Mouse (Mus musculus) forebrain, embryonic 13.5 days (tissue): ENCODE measurements at regions not wholly inside any gene's neighbourhood (a gene's known extent, or its start where the extent isn't known, plus 50 kb on each side); places are given as distances from the start of the nearest gene placed in this dataset.
A peak's percentile ranks its signal among the peaks of the same experiment; 100 is the strongest.
"Not testable (repeated sequence)": the region's sequence is repeated elsewhere in the genome, so short reads cannot be mapped to it uniquely, and the experiment has no call there.

Source experiments
- ATAC-seq: fragments of 200-750 bp; cut with Nextera tagmentation; 2 replicates; pipeline ENCODE4 v1.8.0; 2017
- H3K27ac ChIP-seq: fragments of 300-500 bp; sonication (generic); 2 replicates; pipeline ENCODE4 v1.5.1; 2015; ENCODE audit warnings: inconsistent platforms, mild to moderate bottlenecking, moderate library complexity
- H3K27me3 ChIP-seq: fragments of 300-500 bp; sonication (generic); 2 replicates; pipeline ENCODE4 v1.6.1; 2015; ENCODE audit warnings: mild to moderate bottlenecking, inconsistent platforms
- H3K36me3 ChIP-seq: fragments of 300-500 bp; sonication (generic); 2 replicates; pipeline ENCODE4 v1.6.1; 2015; ENCODE audit warnings: mild to moderate bottlenecking, inconsistent platforms; ENCODE audit not compliant: poor library complexity, severe bottlenecking
- H3K4me1 ChIP-seq: fragments of 300-500 bp; sonication (generic); 2 replicates; pipeline ENCODE4 v1.6.1; 2015; ENCODE audit warnings: inconsistent platforms
- H3K4me2 ChIP-seq: fragments of 300-500 bp; sonication (generic); 2 replicates; pipeline ENCODE4 v1.6.1; 2015; ENCODE audit warnings: inconsistent platforms, mild to moderate bottlenecking, moderate library complexity
- H3K4me3 ChIP-seq: fragments of 300-500 bp; sonication (generic); 2 replicates; pipeline ENCODE4 v1.5.1; 2015; ENCODE audit warnings: mild to moderate bottlenecking, inconsistent platforms
- H3K9ac ChIP-seq: fragments of 300-500 bp; sonication (generic); 2 replicates; pipeline ENCODE4 v1.6.1; 2015; ENCODE audit warnings: mild to moderate bottlenecking, inconsistent platforms
- H3K9me3 ChIP-seq: fragments of 300-500 bp; sonication (generic); replicated peaks from 2 replicates; pipeline ENCODE4 v1.6.1; 2016; ENCODE audit warnings: inconsistent platforms
- WGBS: fragments of 180-500 bp; shearing (Covaris S2); methylation state at CpG from one replicate; pipeline ENCODE4 v1.1.7; 2015; 5-methylcytosine and 5-hydroxymethylcytosine counted together

- Histone ChIP-seq H3K4me3 (no peak overlapping the region), H3K27me3 (no peaks in the 10 kb centered on the region), H3K27ac (no peak overlapping the region), H3K36me3 (no peaks in the 10 kb centered on the region), H3K4me2 (no peak overlapping the region), H3K4me1 (no peaks in the 10 kb centered on the region), H3K9me3 (no peaks in the 10 kb centered on the region), H3K9ac (no peak overlapping the region)
- no peak for ATAC-seq
These were observed 544.4 kb upstream of the Pou3f4 start for GRCm38 (mm10) chrX:110269652-110270051.

DNA sequence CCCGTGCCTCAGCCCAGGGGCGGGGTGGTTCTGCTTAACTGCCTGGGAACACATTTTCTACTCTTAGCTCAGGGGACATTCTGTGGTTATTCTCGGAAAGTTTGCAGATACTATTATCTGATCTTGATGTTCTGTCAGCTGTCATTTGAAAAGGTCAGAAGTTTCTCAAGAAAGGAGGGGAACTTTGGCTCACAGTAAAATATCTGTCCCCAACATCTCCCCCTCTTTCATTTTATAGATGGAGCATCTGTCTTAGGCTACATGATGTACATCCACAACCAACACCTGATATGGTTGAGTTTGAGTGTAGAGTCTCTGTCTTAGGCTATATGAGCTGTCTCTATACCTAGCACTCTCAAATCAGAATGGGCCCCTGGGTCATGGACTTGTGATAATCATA, 539.8 kb upstream of the Pou3f4 start:
- not testable (repeated sequence) for ATAC-seq

DNA sequence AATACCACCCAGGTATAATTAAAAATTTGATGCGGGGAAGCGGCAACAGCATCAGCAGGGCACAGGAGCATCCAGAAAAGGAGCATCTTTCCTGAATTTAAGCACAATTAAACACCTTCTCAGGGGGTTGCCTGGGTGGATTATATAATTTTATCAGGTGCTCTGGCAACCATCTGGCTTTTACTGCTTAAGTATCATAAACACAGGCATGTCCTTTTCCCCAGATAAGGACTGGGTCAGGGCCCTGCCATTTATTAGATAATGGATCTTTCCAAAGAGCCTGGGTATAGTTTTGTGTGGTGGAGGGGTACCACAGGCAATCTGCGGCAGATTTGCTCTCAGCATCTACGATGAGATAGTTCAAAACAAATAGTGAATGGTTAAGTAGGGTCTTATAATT, 538.7 kb upstream of the Pou3f4 start:
- no peak overlapping the region for H3K9ac ChIP-seq
- no peaks in the 10 kb centered on the region for H3K4me1 ChIP-seq
- H3K27me3 ChIP-seq, result no peaks in the 10 kb centered on the region
- 95% methylated on average over 4 of the region's 4 CpGs for WGBS
- H3K36me3 ChIP-seq, result no peaks in the 10 kb centered on the region
- no peaks in the 10 kb centered on the region for H3K9me3 ChIP-seq
- no peak overlapping the region for H3K4me3 ChIP-seq
- H3K4me2 ChIP-seq, result no peak overlapping the region
- H3K27ac ChIP-seq, result no peak overlapping the region
- no peak for ATAC-seq

More for the DNA sequence above, 539.8 kb upstream of the Pou3f4 start:
- not testable (repeated sequence) for H3K9me3 ChIP-seq, H3K4me1 ChIP-seq, H3K4me3 ChIP-seq, H3K27ac ChIP-seq, H3K4me2 ChIP-seq, H3K27me3 ChIP-seq, H3K36me3 ChIP-seq, H3K9ac ChIP-seq
- 97% methylated on average over 3 of the region's 3 CpGs for WGBS

GRCm38 (mm10) chrX:110275830-110276229, 538.2 kb upstream of the Pou3f4 start:
- H3K9ac ChIP-seq, result no peak overlapping the region
- no peak overlapping the region for H3K27ac ChIP-seq
- H3K9me3 ChIP-seq, result no peaks in the 10 kb centered on the region
- no peaks in the 10 kb centered on the region for H3K27me3 ChIP-seq
- WGBS, result 88% methylated on average over 3 of the region's 3 CpGs
- no peaks in the 10 kb centered on the region for H3K36me3 ChIP-seq
- H3K4me1 ChIP-seq, result no peaks in the 10 kb centered on the region
- ATAC-seq, result no peak
- H3K4me2 ChIP-seq, result no peak overlapping the region
- no peak overlapping the region for H3K4me3 ChIP-seq

DNA sequence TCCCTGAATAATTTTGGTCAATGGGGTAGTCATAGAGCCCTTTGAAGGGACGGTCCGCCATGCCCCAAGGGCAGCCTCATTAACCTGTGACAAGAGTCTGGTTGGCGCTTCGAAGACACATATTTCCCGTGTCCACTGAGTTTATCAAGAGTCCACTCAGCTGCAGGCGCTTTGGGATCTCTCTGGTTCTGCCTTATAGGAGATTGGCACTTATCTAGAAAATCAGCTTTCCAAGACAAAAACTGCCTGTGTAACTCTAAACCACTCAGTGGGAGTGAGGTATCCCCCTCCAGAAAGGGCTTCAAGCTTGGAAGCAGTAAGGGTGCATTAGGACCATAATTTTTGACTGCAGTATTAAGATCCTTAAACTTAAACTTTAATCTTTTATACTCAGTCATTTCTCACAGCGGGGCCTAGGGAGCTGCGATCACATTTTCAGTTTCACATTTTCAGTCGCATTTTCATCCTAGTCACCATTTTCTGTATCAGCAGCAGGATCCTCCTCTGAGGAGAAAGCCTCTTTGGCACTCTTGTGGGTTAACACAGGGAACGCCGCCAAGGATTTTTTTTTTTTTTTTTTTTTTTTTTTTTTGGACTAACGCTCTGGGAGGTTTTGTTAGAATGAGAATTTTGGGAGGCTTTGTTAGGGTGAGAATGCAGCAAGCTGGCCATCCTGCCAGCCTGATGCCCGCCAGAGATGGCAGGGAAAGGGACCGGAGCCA, 534.4 kb upstream of the Pou3f4 start:
- Histone ChIP-seq H3K9ac (no peak overlapping the region), H3K36me3 (no peaks in the 10 kb centered on the region), H3K27me3 (no peaks in the 10 kb centered on the region), H3K4me3 (no peak overlapping the region), H3K4me1 (no peaks in the 10 kb centered on the region), H3K9me3 (no peaks in the 10 kb centered on the region), H3K4me2 (no peak overlapping the region), H3K27ac (no peak overlapping the region)
- ATAC-seq, result no peak
- 86% methylated on average over 14 of the region's 14 CpGs for WGBS

GRCm38 (mm10) chrX:110281389-110281872, 532.6 kb upstream of the Pou3f4 start:
- not testable (repeated sequence) for H3K36me3 ChIP-seq, H3K27ac ChIP-seq, H3K4me1 ChIP-seq, ATAC-seq, H3K4me3 ChIP-seq, H3K4me2 ChIP-seq, H3K9ac ChIP-seq, H3K9me3 ChIP-seq, H3K27me3 ChIP-seq
- 92% methylated on average over 13 of the region's 13 CpGs for WGBS

DNA sequence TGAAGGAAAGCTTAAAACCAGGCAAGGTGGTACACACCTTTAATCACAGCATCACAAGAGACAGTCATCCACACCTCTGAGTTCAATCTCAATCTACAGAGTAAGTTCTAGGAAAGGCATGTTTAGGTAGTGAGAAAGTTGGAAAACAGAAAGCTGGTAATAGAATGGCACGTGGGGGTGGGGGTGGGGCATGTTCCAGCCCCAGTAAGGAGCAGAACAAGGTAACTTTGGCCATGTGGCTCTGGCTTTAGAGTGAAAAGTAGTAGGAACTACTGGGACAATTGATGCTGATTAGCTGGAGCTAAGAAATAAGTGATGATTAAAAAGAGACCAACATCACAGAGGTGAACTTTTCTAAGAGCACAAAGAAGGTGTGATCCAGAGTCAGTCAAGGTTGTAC, 532.2 kb upstream of the Pou3f4 start:
- 55% methylated on average over 1 of the region's 1 CpGs for WGBS
- Histone ChIP-seq H3K27ac (no peak overlapping the region), H3K4me3 (no peak overlapping the region), H3K4me1 (no peaks in the 10 kb centered on the region), H3K9me3 (no peaks in the 10 kb centered on the region), H3K36me3 (no peaks in the 10 kb centered on the region), H3K27me3 (no peaks in the 10 kb centered on the region), H3K4me2 (no peak overlapping the region), H3K9ac (no peak overlapping the region)
- no peak for ATAC-seq

DNA sequence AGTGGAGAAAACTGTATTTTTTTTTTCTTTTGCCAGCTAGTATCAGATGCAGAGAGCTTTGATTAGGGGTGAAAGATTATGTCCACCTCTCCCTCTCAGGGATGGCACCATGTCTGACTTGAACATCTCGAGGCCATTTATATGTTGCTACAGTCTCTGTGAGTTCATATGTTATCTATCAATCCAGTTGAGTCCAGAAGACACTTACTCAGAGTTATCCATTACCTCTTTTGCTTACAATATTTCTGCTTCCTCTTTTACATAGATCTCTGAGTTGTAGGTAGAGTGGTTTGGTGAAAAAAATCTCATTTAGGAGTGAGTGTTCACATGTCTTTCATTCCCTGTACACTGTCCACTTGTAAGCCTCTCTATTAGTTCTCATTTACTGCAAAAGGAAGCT, 524.7 kb upstream of the Pou3f4 start:
- Histone ChIP-seq H3K27ac (no peak overlapping the region), H3K36me3 (no peaks in the 10 kb centered on the region), H3K4me2 (no peak overlapping the region), H3K27me3 (no peaks in the 10 kb centered on the region), H3K4me3 (no peak overlapping the region), H3K4me1 (no peaks in the 10 kb centered on the region), H3K9me3 (no peaks in the 10 kb centered on the region), H3K9ac (no peak overlapping the region)
- ATAC-seq, result no peak
- WGBS, result 70% methylated on average over 1 of the region's 1 CpGs

DNA sequence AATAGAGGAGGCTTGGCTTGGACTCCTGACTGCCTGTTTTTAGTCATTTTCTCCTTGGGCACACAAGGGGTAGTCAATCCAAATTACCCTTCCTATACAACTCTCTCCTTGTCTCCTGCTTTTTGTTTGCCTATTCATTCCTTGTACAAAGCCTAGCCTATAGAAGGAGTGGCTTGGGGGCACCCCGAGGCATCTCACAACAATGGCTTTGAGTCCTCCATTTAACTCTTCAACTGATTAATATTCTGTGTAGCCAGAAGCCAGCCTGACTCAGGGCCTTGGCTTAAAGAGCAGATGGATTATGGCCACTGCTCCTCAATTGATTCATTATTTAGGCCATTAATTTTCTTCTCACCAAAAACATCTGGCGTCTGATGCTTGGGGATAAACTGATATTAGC, 506.4 kb upstream of the Pou3f4 start:
- H3K9me3 ChIP-seq, result no peaks in the 10 kb centered on the region
- no peaks in the 10 kb centered on the region for H3K36me3 ChIP-seq
- peak; percentile 43; the same call in 1 of the 2 replicates for ATAC-seq
- H3K4me3 ChIP-seq, result no peak overlapping the region
- no peaks in the 10 kb centered on the region for H3K27me3 ChIP-seq
- no peak overlapping the region for H3K27ac ChIP-seq
- H3K4me1 ChIP-seq, result peaks cover 3% of the 10 kb centered on the region; the same call in 1 of the 2 replicates
- 19% methylated on average over 2 of the region's 2 CpGs for WGBS
- no peak overlapping the region for H3K9ac ChIP-seq
- H3K4me2 ChIP-seq, result no peak overlapping the region

GRCm38 (mm10) chrX:110308810-110309209, 505.3 kb upstream of the Pou3f4 start:
- H3K4me1 ChIP-seq, result peaks cover 3% of the 10 kb centered on the region; the same call in 1 of the 2 replicates
- H3K36me3 ChIP-seq, result no peaks in the 10 kb centered on the region
- H3K27ac ChIP-seq, result no peak overlapping the region
- H3K4me2 ChIP-seq, result no peak overlapping the region
- no peak overlapping the region for H3K4me3 ChIP-seq
- 64% methylated on average over 2 of the region's 2 CpGs for WGBS
- ATAC-seq, result peak; percentile 58; the same call in 1 of the 2 replicates
- no peak overlapping the region for H3K9ac ChIP-seq
- H3K9me3 ChIP-seq, result no peaks in the 10 kb centered on the region
- H3K27me3 ChIP-seq, result no peaks in the 10 kb centered on the region

- 29% methylated on average over 8 of the region's 8 CpGs for WGBS
- H3K27me3 ChIP-seq, result no peaks in the 10 kb centered on the region
- no peaks in the 10 kb centered on the region for H3K4me1 ChIP-seq
- H3K4me2 ChIP-seq, result no peak overlapping the region
- H3K9ac ChIP-seq, result no peak overlapping the region
- ATAC-seq, result no peak
- H3K9me3 ChIP-seq, result no peaks in the 10 kb centered on the region
- no peak overlapping the region for H3K4me3 ChIP-seq
- no peaks in the 10 kb centered on the region for H3K36me3 ChIP-seq
- H3K27ac ChIP-seq, result no peak overlapping the region
These were observed 496.0 kb upstream of the Pou3f4 start for GRCm38 (mm10) chrX:110317825-110318769.

DNA sequence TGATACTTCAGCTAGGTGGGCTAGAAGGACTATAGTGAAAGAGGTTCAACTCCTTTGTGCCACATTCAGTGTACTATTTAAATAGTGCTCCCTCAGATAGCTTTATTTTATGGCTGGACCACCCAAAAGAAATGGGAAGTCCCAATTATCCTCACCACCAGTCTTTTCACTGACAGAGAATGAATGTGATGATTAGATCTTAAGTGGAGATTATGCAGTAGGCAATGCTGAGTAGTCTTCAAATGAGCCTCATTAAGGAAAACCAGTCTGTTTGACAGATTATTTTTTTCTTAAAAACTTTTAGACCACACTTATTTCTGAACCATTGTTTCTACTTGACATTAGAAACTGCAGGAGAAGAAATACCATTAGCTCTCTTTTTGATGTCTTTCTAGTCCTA, 493.8 kb upstream of the Pou3f4 start:
- H3K27me3 ChIP-seq, result no peaks in the 10 kb centered on the region
- no peaks in the 10 kb centered on the region for H3K36me3 ChIP-seq
- no peaks in the 10 kb centered on the region for H3K4me1 ChIP-seq
- no peak overlapping the region for H3K4me3 ChIP-seq
- no peak for ATAC-seq
- H3K4me2 ChIP-seq, result no peak overlapping the region
- H3K27ac ChIP-seq, result no peak overlapping the region
- no peak overlapping the region for H3K9ac ChIP-seq
- H3K9me3 ChIP-seq, result no peaks in the 10 kb centered on the region
